Mouse (Mus musculus): ENCODE results near the gene Ltbr.

GRCm38 (mm10) chr6:125350231-125350994 is 36.7 kb upstream of the Ltbr start:
- TF ChIP-seq POLR2A (IDR thresholded peaks at IDR 0.05; ENCODE audit: control insufficient read depth in 1 of 2, insufficient read depth in 1 of 2, low read depth in 1 of 2, low read length in 2 of 2, poor library complexity in 1 of 2): no peak
- no peak for TF ChIP-seq E2F4 (IDR thresholded peaks at IDR 0.05; ENCODE audit: borderline replicate concordance, low read depth, low read length)
- no peak for TF ChIP-seq NRF1 (IDR thresholded peaks at IDR 0.05; ENCODE audit: insufficient read depth, low read depth, low read length, poor library complexity, severe bottlenecking)
- TF ChIP-seq CTCF (IDR thresholded peaks at IDR 0.05 in 2 of 3, conservative IDR thresholded peaks at IDR 0.05 in 1 of 3; ENCODE audit: control insufficient read depth in 1 of 3, insufficient read depth in 1 of 3, low read depth in 2 of 3, low read length in 3 of 3, poor library complexity in 1 of 3, severe bottlenecking in 1 of 3): no peak
- no peak for TF ChIP-seq MEF2A (IDR thresholded peaks at IDR 0.05; ENCODE audit: extremely low read depth, insufficient replicate concordance, low read depth, low read length, poor library complexity, severe bottlenecking)
- TF ChIP-seq GATA1 (IDR thresholded peaks at IDR 0.05; ENCODE audit: low read depth, low read length): no peak; the same call in 1 of the 2 replicates
- no peak for TF ChIP-seq GABPA (IDR thresholded peaks at IDR 0.05; ENCODE audit: low read depth, low read length)
- no peak for TF ChIP-seq KAT2A (conservative IDR thresholded peaks at IDR 0.05; ENCODE audit: low read depth, low read length)
- TF ChIP-seq ELF1 (IDR thresholded peaks at IDR 0.05; ENCODE audit: low read depth, low read length): no peak
- no peak for TF ChIP-seq HCFC1 (IDR thresholded peaks at IDR 0.05; ENCODE audit: low read depth, low read length)
- TF ChIP-seq TCF12 (IDR thresholded peaks at IDR 0.05; ENCODE audit: low read depth, low read length): no peak
- TF ChIP-seq TAL1 (IDR thresholded peaks at IDR 0.05; ENCODE audit: low read length): no peak
- TF ChIP-seq POLR2AphosphoS2 (IDR thresholded peaks at IDR 0.05; ENCODE audit: low read length): no peak
- TF ChIP-seq ETS1 (IDR thresholded peaks at IDR 0.05; ENCODE audit: low read depth, low read length): 0 out of 2 replicates have a peak, but pooled peaks have one; percentile 14
